Mouse (Mus musculus) heart, embryonic 15.5 days (tissue): ENCODE measurements around the gene Irs1. TPM values are rescaled to one million over a fixed set of nuclear protein-coding genes. Genes with fewer than 3 reads are reported as not detected.

Source experiments
- ATAC-seq: fragments of 200-750 bp; cut with Nextera tagmentation; replicated peaks from 2 replicates; pipeline ENCODE4 v1.8.0; 2017; ENCODE audit warnings: low read depth, moderate TSS enrichment; ENCODE audit not compliant: insufficient number of reproducible peaks, insufficient read depth, low FRiP score
- H3K27ac ChIP-seq: fragments of 300-500 bp; sonication (generic); 2 replicates; pipeline ENCODE4 v1.5.1; 2015; ENCODE audit warnings: mild to moderate bottlenecking, inconsistent platforms
- H3K27me3 ChIP-seq: fragments of 300-500 bp; sonication (generic); 2 replicates; pipeline ENCODE4 v1.6.1; 2015; ENCODE audit warnings: inconsistent platforms
- H3K36me3 ChIP-seq: fragments of 300-500 bp; sonication (generic); 2 replicates; pipeline ENCODE4 v1.6.1; 2015; ENCODE audit warnings: mild to moderate bottlenecking, inconsistent platforms
- H3K4me1 ChIP-seq: fragments of 300-500 bp; sonication (generic); replicated peaks from 2 replicates; pipeline ENCODE4 v1.6.1; 2015; ENCODE audit warnings: inconsistent platforms
- H3K4me2 ChIP-seq: fragments of 300-500 bp; sonication (generic); 2 replicates; pipeline ENCODE4 v1.6.1; 2015; ENCODE audit warnings: inconsistent platforms, mild to moderate bottlenecking, moderate library complexity
- H3K4me3 ChIP-seq: fragments of 300-500 bp; sonication (generic); 2 replicates; pipeline ENCODE4 v1.5.1; 2015; ENCODE audit warnings: mild to moderate bottlenecking, inconsistent platforms
- H3K9ac ChIP-seq: fragments of 300-500 bp; sonication (generic); 2 replicates; pipeline ENCODE4 v1.6.1; 2015; ENCODE audit warnings: mild to moderate bottlenecking, inconsistent platforms
- H3K9me3 ChIP-seq: fragments of 300-500 bp; sonication (generic); replicated peaks from 2 replicates; pipeline ENCODE4 v1.6.1; 2016; ENCODE audit warnings: inconsistent platforms
- WGBS: fragments of 180-500 bp; shearing (Covaris S2); methylation state at CpG from one replicate; pipeline ENCODE4 v1.1.7; 2015; ENCODE audit warnings: mixed read lengths; 5-methylcytosine and 5-hydroxymethylcytosine counted together
- polyA plus RNA-seq: library from polyadenylated mRNA; unstranded; fragments of >200 nt; fragmentation: Nextera tagmentation; extraction: Ambion mirVana; gene quantifications from 2 replicates; pipeline ENCODE4 v1.2.1, GENCODE M21; 2015

The Irs1 gene
- polyA plus RNA-seq, 1 experiment from 2014 or later: 9.1 TPM

GRCm38 (mm10) chr1:82316111-82316745, 25.0 kb upstream of the Irs1 start, which contains the start of gene Rhbdd1:
Rhbdd1 (plus strand) TSS chr1:82316452.
- Histone ChIP-seq H3K4me2 (peak within 1 kb of the TSS; percentile 81), H3K4me3 (peak within 1 kb of the TSS; percentile 89), H3K27ac (peak within 1 kb of the TSS; percentile 92), H3K36me3 (no peaks in the 10 kb centered on the region), H3K9me3 (no peaks in the 10 kb centered on the region), H3K9ac (peak within 1 kb of the TSS; percentile 88), H3K4me1 (peaks cover 10% of the 10 kb centered on the region), H3K27me3 (peaks cover 19% of the 10 kb centered on the region)
- peak; percentile 96 for ATAC-seq
- 5% methylated on average over 47 of the region's 47 CpGs for WGBS

- no peak overlapping the region for H3K9ac ChIP-seq
- H3K9me3 ChIP-seq: no peaks in the 10 kb centered on the region
- no peaks in the 10 kb centered on the region for H3K36me3 ChIP-seq
- H3K4me3 ChIP-seq: no peak overlapping the region
- H3K27me3 ChIP-seq: peaks cover 6% of the 10 kb centered on the region; the same call in 1 of the 2 replicates
- 58% methylated on average over 3 of the region's 3 CpGs for WGBS
- H3K4me1 ChIP-seq: no peaks in the 10 kb centered on the region
- H3K27ac ChIP-seq: no peak overlapping the region
- H3K4me2 ChIP-seq: no peak overlapping the region
- ATAC-seq: no peak
Observed at GRCm38 (mm10) chr1:82304483-82304882, 13.3 kb upstream of the Irs1 start.

DNA sequence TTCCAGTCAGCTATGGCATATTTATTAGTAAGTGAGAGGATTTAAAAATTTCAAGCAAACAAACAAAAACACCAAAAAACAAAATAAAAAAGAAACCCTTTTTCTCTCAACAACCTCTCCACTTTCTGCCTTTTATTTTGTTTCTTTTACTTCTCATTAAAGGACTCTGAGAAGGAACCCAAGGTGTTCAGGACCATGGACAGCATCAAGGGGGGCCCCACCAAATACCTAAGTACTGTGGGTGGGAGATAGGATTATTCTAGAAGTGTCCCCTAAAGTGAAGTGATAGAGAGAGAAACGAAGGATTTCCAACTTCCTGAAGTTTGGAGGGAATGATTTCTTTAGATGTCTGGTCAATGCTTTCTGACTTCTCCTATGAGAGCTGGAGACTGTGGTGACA, 7.4 kb upstream of the Irs1 start:
- no peaks in the 10 kb centered on the region for H3K36me3 ChIP-seq
- H3K4me2 ChIP-seq: no peak overlapping the region
- WGBS: 25% methylated on average over 1 of the region's 1 CpGs
- no peaks in the 10 kb centered on the region for H3K4me1 ChIP-seq
- H3K9ac ChIP-seq: no peak overlapping the region
- H3K9me3 ChIP-seq: no peaks in the 10 kb centered on the region
- no peak for ATAC-seq
- H3K4me3 ChIP-seq: no peak overlapping the region
- H3K27ac ChIP-seq: no peak overlapping the region
- peaks cover 12% of the 10 kb centered on the region for H3K27me3 ChIP-seq

DNA sequence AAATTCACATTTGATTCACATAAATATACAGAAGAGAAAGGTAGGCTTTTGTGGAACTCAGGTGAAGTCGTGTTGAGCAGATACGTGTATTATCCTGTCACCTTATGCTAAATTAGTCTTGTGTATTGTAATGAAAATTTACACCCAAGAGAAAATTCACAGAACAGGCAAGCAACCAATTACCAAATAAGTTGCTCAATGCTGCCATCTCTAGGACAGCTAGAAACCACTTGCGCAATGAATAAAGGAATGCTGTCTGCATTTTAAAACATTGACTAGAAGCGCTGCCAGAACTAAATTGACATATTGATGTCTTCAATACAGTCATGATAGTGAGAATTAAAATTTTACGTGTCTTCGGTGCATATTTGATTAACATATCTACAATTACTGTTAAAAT, 2.9 kb upstream of the Irs1 start:
- WGBS: 12% methylated on average over 6 of the region's 6 CpGs
- no peak for ATAC-seq

GRCm38 (mm10) chr1:82292771-82293170, 1.6 kb upstream of the Irs1 start:
- H3K9ac ChIP-seq: peak overlapping the region; percentile 79
- H3K4me1 ChIP-seq: peaks cover 37% of the 10 kb centered on the region
- peak overlapping the region; percentile 81 for H3K4me3 ChIP-seq
- under 1% methylated on average over 13 of the region's 13 CpGs for WGBS
- H3K27ac ChIP-seq: peak overlapping the region; percentile 99
- H3K36me3 ChIP-seq: peaks cover 4% of the 10 kb centered on the region; the same call in 1 of the 2 replicates
- H3K4me2 ChIP-seq: peak overlapping the region; percentile 85
- H3K27me3 ChIP-seq: peaks cover 17% of the 10 kb centered on the region
- no peaks in the 10 kb centered on the region for H3K9me3 ChIP-seq
- peak; percentile 28 for ATAC-seq

More for the DNA sequence above, 2.9 kb upstream of the Irs1 start:
- no peaks in the 10 kb centered on the region for H3K36me3 ChIP-seq
- peaks cover 23% of the 10 kb centered on the region for H3K4me1 ChIP-seq
- no peak overlapping the region for H3K4me3 ChIP-seq
- no peak overlapping the region for H3K27ac ChIP-seq
- H3K9me3 ChIP-seq: no peaks in the 10 kb centered on the region
- H3K9ac ChIP-seq: no peak overlapping the region
- H3K27me3 ChIP-seq: peaks cover 17% of the 10 kb centered on the region
- H3K4me2 ChIP-seq: no peak overlapping the region

GRCm38 (mm10) chr1:82291930-82292712, 905 bp upstream of the Irs1 start:
- peak overlapping the region; percentile 79 for H3K9ac ChIP-seq
- no peak for ATAC-seq
- 2% methylated on average over 23 of the region's 23 CpGs for WGBS

GRCm38 (mm10) chr1:82290723-82291150, 479 bp downstream of the Irs1 start:
- peak overlapping the region; percentile 79 for H3K9ac ChIP-seq
- peak overlapping the region; percentile 99 for H3K27ac ChIP-seq
- H3K4me3 ChIP-seq: peak overlapping the region; percentile 81
- 1% methylated on average over 31 of the region's 31 CpGs for WGBS
- H3K27me3 ChIP-seq: peaks cover 11% of the 10 kb centered on the region
- peak; percentile 68 for ATAC-seq
- peaks cover 44% of the 10 kb centered on the region for H3K4me1 ChIP-seq
- no peaks in the 10 kb centered on the region for H3K9me3 ChIP-seq
- H3K36me3 ChIP-seq: peaks cover 5% of the 10 kb centered on the region; the same call in 1 of the 2 replicates
- H3K4me2 ChIP-seq: peak overlapping the region; percentile 85

More at GRCm38 (mm10) chr1:82291930-82292712, 905 bp upstream of the Irs1 start:
- H3K27ac ChIP-seq: peak overlapping the region; percentile 99
- peak overlapping the region; percentile 81 for H3K4me3 ChIP-seq
- H3K36me3 ChIP-seq: peaks cover 5% of the 10 kb centered on the region; the same call in 1 of the 2 replicates
- peaks cover 17% of the 10 kb centered on the region for H3K27me3 ChIP-seq
- H3K9me3 ChIP-seq: no peaks in the 10 kb centered on the region
- peak overlapping the region; percentile 85 for H3K4me2 ChIP-seq
- peaks cover 43% of the 10 kb centered on the region for H3K4me1 ChIP-seq

DNA sequence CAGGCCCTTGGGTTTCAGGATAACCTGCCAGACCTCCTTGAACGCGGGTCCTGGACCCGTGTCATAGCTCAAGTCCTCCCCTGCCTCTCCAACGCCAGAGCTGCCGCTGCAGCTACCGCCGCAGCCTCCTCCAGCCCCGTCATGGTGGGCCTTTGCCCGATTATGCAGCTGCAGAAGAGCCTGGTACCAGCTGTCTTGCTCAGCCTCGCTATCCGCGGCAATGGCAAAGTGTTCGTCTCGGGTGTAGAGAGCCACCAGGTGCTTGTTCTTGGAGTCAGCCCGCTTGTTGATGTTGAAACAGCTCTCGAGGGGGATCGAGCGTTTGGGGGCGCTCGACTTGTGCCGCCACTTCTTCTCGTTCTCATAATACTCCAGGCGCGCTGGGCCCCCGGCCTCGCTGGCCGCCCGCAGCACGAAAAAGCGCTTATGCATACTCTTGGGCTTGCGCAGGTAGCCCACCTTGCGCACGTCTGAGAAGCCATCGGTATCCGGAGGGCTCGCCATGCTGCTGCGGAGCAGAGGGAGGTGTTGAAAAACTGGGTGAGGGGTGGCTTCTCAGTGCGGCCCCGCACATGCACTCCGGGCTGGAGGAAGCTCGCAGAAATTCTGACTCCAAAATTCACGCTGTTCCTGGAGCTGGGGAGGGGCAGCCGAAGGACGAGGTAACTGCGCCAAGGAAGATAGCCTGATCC, 1.1 kb downstream of the Irs1 start:
- under 1% methylated on average over 45 of the region's 45 CpGs for WGBS
- Histone ChIP-seq H3K9me3 (no peaks in the 10 kb centered on the region), H3K27ac (peak overlapping the region; percentile 99), H3K9ac (peak overlapping the region; percentile 79), H3K4me1 (peaks cover 44% of the 10 kb centered on the region), H3K36me3 (peaks cover 5% of the 10 kb centered on the region; the same call in 1 of the 2 replicates), H3K4me2 (peak overlapping the region; percentile 85), H3K27me3 (peaks cover 8% of the 10 kb centered on the region), H3K4me3 (peak overlapping the region; percentile 81)
- ATAC-seq: no peak

GRCm38 (mm10) chr1:82289116-82289989, 1.9 kb downstream of the Irs1 start:
- Histone ChIP-seq H3K36me3 (peaks cover 5% of the 10 kb centered on the region; the same call in 1 of the 2 replicates), H3K9me3 (no peaks in the 10 kb centered on the region), H3K4me1 (peaks cover 44% of the 10 kb centered on the region), H3K9ac (peak overlapping the region; percentile 79), H3K4me3 (peak overlapping the region; percentile 81), H3K27me3 (peaks cover 4% of the 10 kb centered on the region; the same call in 1 of the 2 replicates), H3K4me2 (peak overlapping the region; percentile 85), H3K27ac (peak overlapping the region; percentile 99)
- no peak for ATAC-seq
- 55% methylated on average over 35 of the region's 35 CpGs for WGBS

DNA sequence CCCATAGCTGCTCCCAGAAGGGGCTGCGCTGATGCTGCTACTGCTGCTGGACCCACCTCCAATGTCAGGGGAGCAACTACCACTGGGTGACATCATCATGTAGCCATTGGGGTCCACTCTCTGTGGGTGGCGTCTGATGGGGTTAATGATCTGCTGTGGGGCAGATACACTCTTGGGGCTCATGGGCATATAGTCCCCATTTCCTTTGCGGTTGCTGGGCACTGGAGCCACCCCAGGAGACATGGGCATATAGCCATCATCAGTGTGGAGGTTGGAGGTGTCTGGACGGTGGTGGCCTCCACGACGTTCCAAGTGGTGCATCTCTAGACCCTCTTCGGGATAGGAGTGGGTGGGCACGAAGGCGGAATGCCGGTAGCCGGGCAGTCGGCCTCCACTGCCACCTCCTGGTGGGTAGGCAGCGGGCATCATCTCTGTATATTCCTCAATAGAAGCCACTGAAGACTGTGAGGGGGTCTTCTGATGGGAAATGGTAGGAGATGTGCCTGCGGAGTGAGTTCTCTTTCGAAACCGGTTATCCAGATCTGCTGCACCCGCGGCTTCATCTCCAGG, 2.7 kb downstream of the Irs1 start:
- H3K27ac ChIP-seq: 0 out of 2 replicates have a peak overlapping the region, but pooled peaks have one; percentile 97
- peaks cover 5% of the 10 kb centered on the region; the same call in 1 of the 2 replicates for H3K36me3 ChIP-seq
- H3K4me2 ChIP-seq: peak overlapping the region; percentile 85
- H3K9ac ChIP-seq: peak overlapping the region; percentile 79
- peaks cover 44% of the 10 kb centered on the region for H3K4me1 ChIP-seq
- peaks cover 4% of the 10 kb centered on the region; the same call in 1 of the 2 replicates for H3K27me3 ChIP-seq
- ATAC-seq: no peak
- 82% methylated on average over 18 of the region's 18 CpGs for WGBS
- H3K4me3 ChIP-seq: peak overlapping the region; percentile 81
- H3K9me3 ChIP-seq: no peaks in the 10 kb centered on the region
